ENCODE assay signal across 18 mouse cellular contexts in the genomic region with DNA sequence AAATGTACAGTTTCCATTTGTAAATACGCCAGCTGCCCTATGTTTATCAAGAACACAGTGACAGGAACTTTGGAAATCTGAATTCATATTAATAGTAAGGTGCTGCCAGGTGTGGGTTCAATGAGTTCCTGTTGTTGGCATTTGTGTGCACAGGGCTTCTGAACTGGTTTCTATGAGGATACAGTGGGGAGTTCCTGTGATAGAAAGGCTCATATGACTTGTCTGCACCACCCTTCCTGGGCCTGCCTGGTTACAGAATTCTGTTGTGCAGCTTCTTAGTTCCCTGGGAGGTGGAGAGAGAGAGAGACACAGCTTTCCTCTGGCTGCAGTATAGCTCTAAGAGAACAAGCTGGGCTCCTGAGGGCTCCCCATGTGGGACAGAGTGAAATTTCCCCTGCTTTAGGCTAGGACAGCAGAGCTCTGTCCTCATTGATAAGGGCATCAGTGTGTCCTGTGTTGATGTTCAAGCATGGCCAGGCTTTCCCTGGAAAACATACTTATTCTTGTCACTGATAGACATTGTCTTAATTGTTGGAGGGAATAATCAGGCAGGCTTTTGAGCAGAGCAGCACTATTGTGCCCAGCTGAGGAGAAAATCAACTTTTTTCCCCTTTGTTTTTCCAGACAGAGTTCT. TPM values are rescaled to one million over a fixed set of nuclear protein-coding genes. Genes with fewer than 3 reads are reported as not detected.
DNase-seq lines count a peak whose midpoint lies in the region; ATAC-seq and TF ChIP-seq lines count a peak whose summit lies in the region.
"Had no signal": no experiment of that assay in that cellular context is flagged by ENCODE, and none has a peak within 500 bp of the region (broad histone marks: within the 10 kb centered on the region; RNA-seq: fewer than 3 reads in every experiment).

No protein-coding gene starts in this region.

- H3K4me1 ChIP-seq in forebrain, embryonic 14.5 days (ENCODE audit: control insufficient read depth, insufficient read depth, low read length): peaks cover 1% of the 10 kb centered on the region; the same call in 1 of the 2 replicates
- H3K4me1 ChIP-seq in forebrain, embryonic 12.5 days: peaks cover 7% of the 10 kb centered on the region
- peaks cover 29% of the 10 kb centered on the region for H3K4me1 ChIP-seq in hindbrain, embryonic 13.5 days (replicated peaks)
- H3K4me1 ChIP-seq in hindbrain, embryonic 16.5 days (ENCODE audit: control insufficient read depth, insufficient read depth, low read depth, low read length): peaks cover 3% of the 10 kb centered on the region; the same call in 1 of the 2 replicates
- H3K4me1 ChIP-seq in intestine, postnatal 0 days (replicated peaks; ENCODE audit: control insufficient read depth, insufficient read depth, low read length): peaks cover 7% of the 10 kb centered on the region; the same call in 1 of the 2 replicates

- 91% methylated on average over 1 of the region's 1 CpGs for WGBS in forebrain, embryonic 14.5 days
- 89% methylated on average over 1 of the region's 1 CpGs for WGBS in forebrain, embryonic 12.5 days
- WGBS in hindbrain, embryonic 13.5 days: 100% methylated on average over 1 of the region's 1 CpGs
- WGBS in hindbrain, embryonic 16.5 days: 95% methylated on average over 1 of the region's 1 CpGs
- 88% methylated on average over 1 of the region's 1 CpGs for WGBS in intestine, postnatal 0 days

- no peak for DNase-seq in forebrain, embryonic 14.5 days (ENCODE audit: low spot score)
- DNase-seq in CD4-positive helper T cell, adult 2 months (ENCODE audit: low read depth, low spot score): peak; percentile 38
- DNase-seq in induced T-regulatory cell, adult 2 months (ENCODE audit: low read depth): peak; percentile 24
- no peak for DNase-seq in adrenal gland, postnatal 14 days
- DNase-seq: cerebellum, adult 11 months; lung, embryonic 14.5 days; spleen, adult 18-20 months; thymus, postnatal 4 days had no signal

- no peak for TF ChIP-seq CTCF in intestine, postnatal 0 days (IDR thresholded peaks at IDR 0.05; ENCODE audit: low read depth)

- no peak overlapping the region for H3K4me3 ChIP-seq in forebrain, embryonic 14.5 days (ENCODE audit: low read depth, low read length)
- H3K4me3 ChIP-seq in forebrain, embryonic 12.5 days (replicated peaks): no peak overlapping the region
- no peak overlapping the region for H3K4me3 ChIP-seq in hindbrain, embryonic 13.5 days
- H3K4me3 ChIP-seq in hindbrain, embryonic 16.5 days (ENCODE audit: low read length): no peak overlapping the region
- H3K4me3 ChIP-seq in intestine, postnatal 0 days (ENCODE audit: low read depth, low read length): no peak overlapping the region
- H3K4me3 ChIP-seq: embryonic facial prominence, embryonic 13.5 days; heart, embryonic 13.5 days; hindbrain, embryonic 15.5 days; kidney, embryonic 15.5 days; midbrain, embryonic 10.5 days had no signal

- H3K9me3 ChIP-seq in forebrain, embryonic 14.5 days (replicated peaks; ENCODE audit: control insufficient read depth, low read length): no peaks in the 10 kb centered on the region
- H3K9me3 ChIP-seq in forebrain, embryonic 12.5 days: no peaks in the 10 kb centered on the region
- H3K9me3 ChIP-seq in hindbrain, embryonic 13.5 days: no peaks in the 10 kb centered on the region
- no peaks in the 10 kb centered on the region for H3K9me3 ChIP-seq in hindbrain, embryonic 16.5 days (ENCODE audit: control insufficient read depth, low read length)
- no peaks in the 10 kb centered on the region for H3K9me3 ChIP-seq in intestine, postnatal 0 days (ENCODE audit: control insufficient read depth)
- H3K9me3 ChIP-seq: embryonic facial prominence, embryonic 13.5 days; heart, embryonic 13.5 days; hindbrain, embryonic 15.5 days; kidney, embryonic 15.5 days; midbrain, embryonic 10.5 days had no signal

- H3K36me3 ChIP-seq in forebrain, embryonic 14.5 days (ENCODE audit: control insufficient read depth, insufficient read depth, low read length): peaks cover 10% of the 10 kb centered on the region
- H3K36me3 ChIP-seq in forebrain, embryonic 12.5 days (replicated peaks): peaks cover 4% of the 10 kb centered on the region
- peaks cover 18% of the 10 kb centered on the region for H3K36me3 ChIP-seq in hindbrain, embryonic 13.5 days
- H3K36me3 ChIP-seq in hindbrain, embryonic 16.5 days (ENCODE audit: control insufficient read depth, insufficient read depth, low read length): peaks cover 5% of the 10 kb centered on the region; the same call in 1 of the 2 replicates
- peaks cover 9% of the 10 kb centered on the region for H3K36me3 ChIP-seq in intestine, postnatal 0 days (ENCODE audit: control insufficient read depth, insufficient read depth)
- H3K36me3 ChIP-seq: hindbrain, embryonic 15.5 days had no signal

- no peak for ATAC-seq in forebrain, embryonic 14.5 days
- no peak for ATAC-seq in forebrain, embryonic 12.5 days (ENCODE audit: low FRiP score)
- ATAC-seq in hindbrain, embryonic 13.5 days (ENCODE audit: low FRiP score): no peak
- no peak for ATAC-seq in hindbrain, embryonic 16.5 days
- no peak for ATAC-seq in intestine, postnatal 0 days
- ATAC-seq: Patski had no signal

- H3K27ac ChIP-seq in forebrain, embryonic 14.5 days (ENCODE audit: low read depth, low read length): no peak overlapping the region
- no peak overlapping the region for H3K27ac ChIP-seq in forebrain, embryonic 12.5 days
- 0 out of 2 replicates have a peak overlapping the region, but pooled peaks have one; percentile 35 for H3K27ac ChIP-seq in hindbrain, embryonic 13.5 days
- H3K27ac ChIP-seq in hindbrain, embryonic 16.5 days (ENCODE audit: low read depth, low read length): no peak overlapping the region
- no peak overlapping the region for H3K27ac ChIP-seq in intestine, postnatal 0 days (ENCODE audit: low read depth, low read length)
- H3K27ac ChIP-seq: embryonic facial prominence, embryonic 13.5 days; heart, embryonic 13.5 days; hindbrain, embryonic 15.5 days; kidney, embryonic 15.5 days; midbrain, embryonic 10.5 days had no signal

- H3K27me3 ChIP-seq in forebrain, embryonic 14.5 days (replicated peaks; ENCODE audit: control insufficient read depth, insufficient read depth, low read length): no peaks in the 10 kb centered on the region
- H3K27me3 ChIP-seq in forebrain, embryonic 12.5 days: no peaks in the 10 kb centered on the region
- no peaks in the 10 kb centered on the region for H3K27me3 ChIP-seq in hindbrain, embryonic 13.5 days
- no peaks in the 10 kb centered on the region for H3K27me3 ChIP-seq in hindbrain, embryonic 16.5 days (replicated peaks; ENCODE audit: control insufficient read depth, insufficient read depth, low read length)
- H3K27me3 ChIP-seq in intestine, postnatal 0 days (replicated peaks; ENCODE audit: control insufficient read depth, insufficient read depth, low read length): no peaks in the 10 kb centered on the region
- H3K27me3 ChIP-seq: embryonic facial prominence, embryonic 13.5 days; heart, embryonic 13.5 days; hindbrain, embryonic 15.5 days; kidney, embryonic 15.5 days; Patski had no signal

- H3K9ac ChIP-seq in forebrain, embryonic 14.5 days (ENCODE audit: low read length): 0 out of 2 replicates have a peak overlapping the region, but pooled peaks have one; percentile 17
- H3K9ac ChIP-seq in forebrain, embryonic 12.5 days: no peak overlapping the region
- no peak overlapping the region for H3K9ac ChIP-seq in hindbrain, embryonic 13.5 days
- no peak overlapping the region for H3K9ac ChIP-seq in hindbrain, embryonic 16.5 days (ENCODE audit: low read depth, low read length)
- no peak overlapping the region for H3K9ac ChIP-seq in intestine, postnatal 0 days (ENCODE audit: low read depth, low read length)
- H3K9ac ChIP-seq: embryonic facial prominence, embryonic 13.5 days; heart, embryonic 13.5 days; hindbrain, embryonic 15.5 days; kidney, embryonic 15.5 days; lung, embryonic 14.5 days had no signal

- H3K4me2 ChIP-seq in forebrain, embryonic 14.5 days (ENCODE audit: low read length): no peak overlapping the region
- no peak overlapping the region for H3K4me2 ChIP-seq in forebrain, embryonic 12.5 days
- no peak overlapping the region for H3K4me2 ChIP-seq in hindbrain, embryonic 13.5 days
- no peak overlapping the region for H3K4me2 ChIP-seq in hindbrain, embryonic 16.5 days (ENCODE audit: low read length)
- H3K4me2 ChIP-seq in intestine, postnatal 0 days (replicated peaks; ENCODE audit: low read depth): no peak overlapping the region
- H3K4me2 ChIP-seq: embryonic facial prominence, embryonic 13.5 days; heart, embryonic 13.5 days; hindbrain, embryonic 15.5 days; kidney, embryonic 15.5 days; lung, embryonic 14.5 days had no signal

RNA-seq across cellular contexts. Expression of gene Ippk, which starts 7.1 kb away (rescaled TPM):
- polyA plus RNA-seq in forebrain, embryonic 14.5 days (2014; fragmentation: Nextera tagmentation; extraction: Ambion mirVana): 12.6 and 16.5 TPM in 2 replicates
- 15.2 and 15.6 TPM in 2 replicates for polyA plus RNA-seq in forebrain, embryonic 12.5 days (2016; fragmentation: Nextera tagmentation; extraction: Ambion mirVana)
- 14.0 and 15.0 TPM in 2 replicates for polyA plus RNA-seq in hindbrain, embryonic 13.5 days (2015; fragmentation: Nextera tagmentation; extraction: Ambion mirVana)
- 13.6 and 14.3 TPM in 2 replicates for polyA plus RNA-seq in hindbrain, embryonic 16.5 days (2015; fragmentation: Nextera tagmentation; extraction: Ambion mirVana)
- 21.8 and 27.5 TPM in 2 replicates for total RNA-seq in adrenal gland, postnatal 14 days (2021)
- 10.4 and 11.5 TPM in 2 replicates for polyA plus RNA-seq in intestine, postnatal 0 days (2015; fragmentation: Nextera tagmentation; extraction: Ambion mirVana)

Comparison
In these comparisons a context has a peak if more than half of its experiments do, and no peak if none do; other contexts are left out.
1. DNase-seq: peak in CD4-positive helper T cell, adult 2 months (single experiment) and induced T-regulatory cell, adult 2 months (single experiment); none in forebrain, embryonic 14.5 days (single experiment) and adrenal gland, postnatal 14 days (single experiment).